Mouse (Mus musculus): ENCODE results near the gene Mcm2. TPM values are rescaled to one million over a fixed set of nuclear protein-coding genes. Genes with fewer than 3 reads are reported as not detected.

Gene Mcm2
- polyA plus RNA-seq, 1 experiment from 2014 or later = 139 TPM

DNA sequence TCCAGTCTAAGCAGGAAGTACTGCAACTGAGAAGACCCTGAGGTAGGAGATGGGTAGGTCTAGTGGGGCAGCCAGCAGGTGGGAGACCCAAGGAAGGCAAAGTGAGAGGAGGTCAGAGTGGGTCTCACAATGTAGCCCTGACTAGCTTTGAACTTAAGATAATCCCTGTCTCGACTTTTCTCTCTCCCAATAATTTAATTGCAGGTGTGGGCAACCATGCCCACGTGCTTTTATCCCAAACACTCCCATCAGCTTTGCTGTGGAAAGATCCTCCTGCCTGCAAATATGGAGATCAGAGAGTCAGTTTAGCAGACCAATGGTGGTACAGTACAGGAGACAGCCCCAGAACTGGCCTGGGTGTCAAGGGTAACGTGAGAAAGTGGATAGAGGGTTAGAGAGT lies 58.4 kb downstream of the Mcm2 start:
- Histone ChIP-seq H3K9ac (ENCODE audit: low read length) (no peak overlapping the region), H3K36me3 (ENCODE audit: control insufficient read depth, insufficient read depth, low read length) (peaks cover 39% of the 10 kb centered on the region), H3K9me3 (ENCODE audit: control insufficient read depth, low read length) (no peaks in the 10 kb centered on the region), H3K4me2 (ENCODE audit: low read length) (no peak overlapping the region), H3K4me3 (ENCODE audit: low read depth, low read length) (no peak overlapping the region), H3K4me1 (replicated peaks; ENCODE audit: control insufficient read depth, insufficient read depth, low read length) (peaks cover 14% of the 10 kb centered on the region), H3K27ac (ENCODE audit: low read depth) (no peak overlapping the region), H3K27me3 (replicated peaks; ENCODE audit: control insufficient read depth, insufficient read depth, low read length) (no peaks in the 10 kb centered on the region)
- DNase-seq (ENCODE audit: low spot score) (no peak), ATAC-seq (replicated peaks; ENCODE audit: low FRiP score, low TSS enrichment, low read depth) (no peak)
- 72% methylated on average over 3 of the region's 3 CpGs for WGBS

DNA sequence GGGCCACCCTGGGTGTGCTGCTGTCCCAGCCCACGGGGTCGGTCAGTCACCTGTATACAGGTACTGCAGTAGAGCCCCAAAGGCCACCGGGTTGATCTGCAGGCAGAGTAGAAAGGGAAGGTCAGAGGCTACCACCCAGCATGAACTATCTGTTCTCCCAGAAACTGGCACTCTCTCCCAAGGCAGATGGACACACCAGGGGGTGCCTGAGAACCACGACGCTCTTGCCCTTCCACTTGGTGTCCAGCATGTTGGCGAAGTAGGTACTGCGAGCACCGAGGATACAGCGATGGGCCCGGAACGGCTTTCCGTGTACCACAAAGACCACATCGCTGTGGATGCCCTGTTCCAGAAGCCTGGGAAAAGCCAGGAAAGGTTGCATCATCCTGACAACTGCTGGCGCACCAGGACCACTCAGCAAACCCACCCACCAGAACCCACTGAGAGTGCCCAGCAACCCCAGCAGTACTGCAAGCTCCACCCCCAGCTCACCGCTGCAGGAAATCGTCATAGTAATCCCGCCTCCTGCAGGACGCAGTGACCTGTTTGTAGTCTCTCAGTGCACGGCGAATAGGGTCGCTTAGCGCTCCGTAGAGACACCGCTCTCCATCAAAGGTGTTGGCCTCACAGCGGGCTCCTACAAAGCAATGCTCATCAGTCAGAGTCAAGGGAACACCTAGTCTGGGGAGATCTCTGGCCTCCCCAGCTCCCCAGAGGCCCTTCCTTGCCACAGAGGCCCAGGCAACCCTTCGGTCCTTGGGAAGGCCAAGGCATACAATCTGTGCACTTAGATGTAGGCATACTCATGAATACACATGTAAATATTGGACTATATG lies 59.2 kb downstream of the Mcm2 start:
- no peak overlapping the region for H3K4me3 ChIP-seq (ENCODE audit: low read depth, low read length)
- no peak overlapping the region for H3K4me2 ChIP-seq (ENCODE audit: low read length)
- 83% methylated on average over 26 of the region's 26 CpGs for WGBS
- no peaks in the 10 kb centered on the region for H3K27me3 ChIP-seq (replicated peaks; ENCODE audit: control insufficient read depth, insufficient read depth, low read length)
- no peak for DNase-seq (ENCODE audit: low spot score)
- H3K9me3 ChIP-seq (ENCODE audit: control insufficient read depth, low read length) = no peaks in the 10 kb centered on the region
- ATAC-seq (replicated peaks; ENCODE audit: low FRiP score, low TSS enrichment, low read depth) = no peak
- peaks cover 14% of the 10 kb centered on the region for H3K4me1 ChIP-seq (replicated peaks; ENCODE audit: control insufficient read depth, insufficient read depth, low read length)
- H3K27ac ChIP-seq (ENCODE audit: low read depth) = no peak overlapping the region
- peaks cover 39% of the 10 kb centered on the region for H3K36me3 ChIP-seq (ENCODE audit: control insufficient read depth, insufficient read depth, low read length)
- no peak overlapping the region for H3K9ac ChIP-seq (ENCODE audit: low read length)

DNA sequence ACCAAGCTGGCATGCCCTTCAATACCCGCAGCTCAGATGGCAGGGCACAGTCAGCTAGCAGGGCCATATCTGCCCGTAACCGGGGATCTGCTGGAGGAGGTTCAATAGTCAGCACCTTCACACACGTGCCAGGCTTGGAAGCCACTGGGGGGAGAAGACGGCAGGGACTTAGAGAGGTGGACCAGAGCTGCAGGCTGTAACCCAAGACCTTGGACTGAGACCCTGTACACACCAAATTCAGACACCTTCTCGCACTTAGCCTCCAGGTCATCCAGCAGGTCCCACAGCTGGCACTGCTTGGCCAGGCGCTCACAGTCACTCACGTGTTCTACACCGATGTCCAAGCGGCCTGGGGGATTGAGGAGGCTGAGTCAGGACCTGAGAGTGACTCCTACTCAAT lies 60.0 kb downstream of the Mcm2 start:
- 95% methylated on average over 10 of the region's 10 CpGs for WGBS
- no peak overlapping the region for H3K27ac ChIP-seq (ENCODE audit: low read depth)
- H3K9ac ChIP-seq (ENCODE audit: low read length) = no peak overlapping the region
- no peaks in the 10 kb centered on the region for H3K27me3 ChIP-seq (replicated peaks; ENCODE audit: control insufficient read depth, insufficient read depth, low read length)
- no peak overlapping the region for H3K4me2 ChIP-seq (ENCODE audit: low read length)
- no peak for DNase-seq (ENCODE audit: low spot score)
- no peaks in the 10 kb centered on the region for H3K9me3 ChIP-seq (ENCODE audit: control insufficient read depth, low read length)
- ATAC-seq (replicated peaks; ENCODE audit: low FRiP score, low TSS enrichment, low read depth) = no peak
- no peak overlapping the region for H3K4me3 ChIP-seq (ENCODE audit: low read depth, low read length)
- peaks cover 39% of the 10 kb centered on the region for H3K36me3 ChIP-seq (ENCODE audit: control insufficient read depth, insufficient read depth, low read length)
- peaks cover 14% of the 10 kb centered on the region for H3K4me1 ChIP-seq (replicated peaks; ENCODE audit: control insufficient read depth, insufficient read depth, low read length)

DNA sequence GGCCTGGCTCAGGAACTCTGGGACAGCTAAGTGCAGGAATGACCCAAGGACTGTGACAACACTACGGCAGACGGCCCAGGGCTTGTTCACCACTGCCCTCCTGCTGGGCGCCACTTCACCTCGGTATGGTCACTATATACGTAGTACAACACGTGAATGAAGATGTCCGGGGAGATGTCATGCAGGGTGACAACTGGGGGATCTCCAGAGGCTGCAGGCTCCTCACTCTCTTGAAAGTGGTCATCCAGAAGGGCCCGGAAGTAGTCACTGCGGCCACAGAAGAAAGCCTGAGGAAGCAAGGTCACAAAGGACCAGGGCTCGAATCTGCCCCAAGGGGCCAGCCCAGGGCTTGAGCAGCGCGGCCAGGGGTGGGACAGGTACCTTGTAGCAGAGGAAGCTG lies 60.6 kb downstream of the Mcm2 start:
- H3K4me1 ChIP-seq (replicated peaks; ENCODE audit: control insufficient read depth, insufficient read depth, low read length) = peaks cover 9% of the 10 kb centered on the region
- no peak overlapping the region for H3K9ac ChIP-seq (ENCODE audit: low read length)
- peaks cover 39% of the 10 kb centered on the region for H3K36me3 ChIP-seq (ENCODE audit: control insufficient read depth, insufficient read depth, low read length)
- no peaks in the 10 kb centered on the region for H3K9me3 ChIP-seq (ENCODE audit: control insufficient read depth, low read length)
- ATAC-seq (replicated peaks; ENCODE audit: low FRiP score, low TSS enrichment, low read depth) (no peak), DNase-seq (ENCODE audit: low spot score) (no peak)
- H3K4me3 ChIP-seq (ENCODE audit: low read depth, low read length) = no peak overlapping the region
- no peaks in the 10 kb centered on the region for H3K27me3 ChIP-seq (replicated peaks; ENCODE audit: control insufficient read depth, insufficient read depth, low read length)
- H3K27ac ChIP-seq (ENCODE audit: low read depth) = no peak overlapping the region
- 95% methylated on average over 12 of the region's 12 CpGs for WGBS
- H3K4me2 ChIP-seq (ENCODE audit: low read length) = no peak overlapping the region

DNA sequence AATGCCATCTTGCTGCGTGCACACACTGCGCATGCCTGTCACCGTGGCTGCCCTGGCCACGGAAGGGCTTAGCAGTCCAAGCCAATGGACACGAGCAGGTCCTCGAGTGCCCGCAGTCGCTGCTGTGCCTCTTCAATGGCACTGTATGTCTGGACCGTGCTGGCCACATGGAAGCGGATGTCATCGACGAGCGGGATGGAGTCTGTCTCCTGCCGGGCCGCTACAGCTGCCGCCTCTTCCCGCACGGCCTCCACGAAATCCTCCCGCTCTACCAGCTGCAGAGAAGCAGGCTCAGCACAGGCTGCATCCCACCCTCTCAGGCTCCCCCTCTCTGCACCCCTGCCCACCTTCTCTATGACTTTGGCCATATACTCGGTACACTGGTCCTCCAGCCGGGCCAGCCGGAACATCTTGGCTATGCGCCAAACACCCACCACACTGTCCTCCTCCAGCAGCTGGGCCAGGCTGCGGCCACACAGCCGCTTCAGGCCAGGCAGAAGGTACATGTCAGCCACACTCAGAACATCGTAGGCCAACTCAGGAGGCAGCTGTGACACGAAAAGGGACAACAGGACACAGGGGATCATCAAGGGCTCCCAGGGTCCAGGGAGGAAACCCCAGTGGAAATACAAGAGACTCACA lies 62.3 kb downstream of the Mcm2 start:
- peaks cover 39% of the 10 kb centered on the region for H3K36me3 ChIP-seq (ENCODE audit: control insufficient read depth, insufficient read depth, low read length)
- no peak overlapping the region for H3K27ac ChIP-seq (ENCODE audit: low read depth)
- no peaks in the 10 kb centered on the region for H3K9me3 ChIP-seq (ENCODE audit: control insufficient read depth, low read length)
- peaks cover 8% of the 10 kb centered on the region for H3K4me1 ChIP-seq (replicated peaks; ENCODE audit: control insufficient read depth, insufficient read depth, low read length)
- no peak overlapping the region for H3K9ac ChIP-seq (ENCODE audit: low read length)
- H3K4me2 ChIP-seq (ENCODE audit: low read length) = no peak overlapping the region
- ATAC-seq (replicated peaks; ENCODE audit: low FRiP score, low TSS enrichment, low read depth) = no peak
- H3K27me3 ChIP-seq (replicated peaks; ENCODE audit: control insufficient read depth, insufficient read depth, low read length) = no peaks in the 10 kb centered on the region
- DNase-seq (ENCODE audit: low spot score) = no peak
- 86% methylated on average over 28 of the region's 28 CpGs for WGBS
- H3K4me3 ChIP-seq (ENCODE audit: low read depth, low read length) = no peak overlapping the region

DNA sequence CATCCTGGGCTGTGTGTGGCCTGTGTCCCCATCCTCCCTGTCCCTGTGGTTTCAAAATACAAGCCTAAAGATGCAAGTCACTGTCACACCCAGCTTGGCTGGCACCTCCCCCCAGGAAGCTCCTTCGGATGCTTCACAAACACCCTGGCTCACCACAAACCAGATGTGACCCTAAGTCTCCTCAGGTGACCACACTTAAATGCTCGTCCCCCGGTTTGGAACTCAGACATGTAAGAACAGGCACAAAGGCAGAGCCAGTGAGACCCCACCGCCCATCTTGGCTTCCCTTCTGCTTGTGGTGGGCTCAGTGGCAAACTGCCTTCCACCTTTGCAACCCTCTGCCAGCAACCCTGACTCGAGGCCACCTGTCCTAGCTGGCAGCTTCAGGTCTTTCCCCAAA lies 63.5 kb downstream of the Mcm2 start:
- ATAC-seq (replicated peaks; ENCODE audit: low FRiP score, low TSS enrichment, low read depth) = no peak
- 82% methylated on average over 5 of the region's 5 CpGs for WGBS

More for the DNA sequence above, 63.5 kb downstream of the Mcm2 start:
- H3K36me3 ChIP-seq (ENCODE audit: control insufficient read depth, insufficient read depth, low read length) = peaks cover 39% of the 10 kb centered on the region
- no peaks in the 10 kb centered on the region for H3K27me3 ChIP-seq (replicated peaks; ENCODE audit: control insufficient read depth, insufficient read depth, low read length)
- no peak overlapping the region for H3K4me3 ChIP-seq (ENCODE audit: low read depth, low read length)
- H3K4me2 ChIP-seq (ENCODE audit: low read length) = no peak overlapping the region
- no peak overlapping the region for H3K27ac ChIP-seq (ENCODE audit: low read depth)
- no peaks in the 10 kb centered on the region for H3K9me3 ChIP-seq (ENCODE audit: control insufficient read depth, low read length)
- no peak overlapping the region for H3K9ac ChIP-seq (ENCODE audit: low read length)
- no peak for DNase-seq (ENCODE audit: low spot score)
- H3K4me1 ChIP-seq (replicated peaks; ENCODE audit: control insufficient read depth, insufficient read depth, low read length) = 0 out of 2 replicates have a peak, but pooled peaks cover 3% of the 10 kb centered on the region

Other genes starting within 250 kb of the Mcm2 start
- gene Mgll, start 174.4 kb downstream of the Mcm2 start, polyA plus RNA-seq (2014; fragmentation: Nextera tagmentation; extraction: Ambion mirVana) = 88.3 and 94.2 TPM in 2 replicates
- gene Abtb1, start 56.8 kb downstream of the Mcm2 start, polyA plus RNA-seq (2014; fragmentation: Nextera tagmentation; extraction: Ambion mirVana) = 21.8 and 23.0 TPM in 2 replicates
- 68.0 and 71.4 TPM in 2 replicates for gene Podxl2, start 23.7 kb downstream of the Mcm2 start, polyA plus RNA-seq (2014; fragmentation: Nextera tagmentation; extraction: Ambion mirVana)
- gene Tpra1, start 3.5 kb upstream of the Mcm2 start, polyA plus RNA-seq (2014; fragmentation: Nextera tagmentation; extraction: Ambion mirVana) = 54.0 and 59.6 TPM in 2 replicates

All from intestine, embryonic 14.5 days (tissue).